Mouse (Mus musculus): ENCODE measurements around the gene Ctc1. TPM values are rescaled to one million over a fixed set of nuclear protein-coding genes. Genes with fewer than 3 reads are reported as not detected.
"Not testable (repeated sequence)": the region's sequence is repeated elsewhere in the genome, so short reads cannot be mapped to it uniquely, and the experiment has no call there.

Gene Ctc1
- total RNA-seq, 2 experiments from 2014 or later = 35.5 to 36.0 TPM

DNA sequence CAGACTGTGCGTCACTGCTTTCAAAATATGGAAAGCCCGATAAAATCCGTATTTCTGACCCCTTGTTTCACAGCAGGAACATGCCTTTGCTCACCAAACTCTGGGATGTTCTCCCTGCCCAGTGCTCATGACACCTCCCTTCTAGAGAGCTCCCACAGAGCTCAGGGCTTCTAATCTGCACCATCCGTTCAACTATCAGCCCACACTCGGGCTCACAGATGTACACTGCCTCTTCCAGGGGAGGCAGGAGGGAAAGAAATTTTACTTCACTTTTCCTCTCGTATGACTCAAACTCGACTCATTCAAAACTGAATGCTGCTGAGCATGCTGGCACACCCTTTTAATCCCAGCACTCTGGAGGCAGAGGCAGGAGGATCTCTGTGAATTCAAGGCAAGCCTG, 10.5 kb upstream of the Ctc1 start:
- DNase-seq (ENCODE audit: extremely low spot score in 1 of 2, low spot score in 1 of 2) = no peak

GRCm38 (mm10) chr11:69006575-69006974, 9.1 kb upstream of the Ctc1 start:
- DNase-seq (ENCODE audit: extremely low spot score in 1 of 2, low spot score in 1 of 2) = not testable (repeated sequence)

GRCm38 (mm10) chr11:69008182-69009121, 7.3 kb upstream of the Ctc1 start, which contains the start of gene Pfas:
Pfas (minus strand) TSS chr11:69008460.
- DNase-seq (ENCODE audit: extremely low spot score in 1 of 2, low spot score in 1 of 2) = peak; percentile 84 to 87

DNA sequence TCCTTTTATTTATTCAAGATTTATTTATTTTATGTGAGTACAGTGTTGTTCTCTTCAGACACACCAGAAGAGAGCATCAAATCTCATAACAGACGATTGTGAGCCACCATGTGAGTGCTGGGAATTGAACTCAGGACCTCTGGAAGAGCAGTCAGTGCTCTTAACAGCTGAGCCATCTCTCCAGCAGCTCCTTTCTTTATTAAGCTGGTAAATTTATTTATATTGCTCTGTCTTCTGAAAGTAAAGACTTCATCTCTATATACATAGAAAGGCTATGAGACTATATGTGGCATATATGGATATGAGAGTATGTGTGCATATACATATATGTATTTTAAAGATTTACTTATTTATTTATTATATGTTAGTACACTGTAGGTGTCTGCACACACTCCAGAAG, 6.2 kb upstream of the Ctc1 start:
- no peak for DNase-seq (ENCODE audit: extremely low spot score in 1 of 2, low spot score in 1 of 2)

DNA sequence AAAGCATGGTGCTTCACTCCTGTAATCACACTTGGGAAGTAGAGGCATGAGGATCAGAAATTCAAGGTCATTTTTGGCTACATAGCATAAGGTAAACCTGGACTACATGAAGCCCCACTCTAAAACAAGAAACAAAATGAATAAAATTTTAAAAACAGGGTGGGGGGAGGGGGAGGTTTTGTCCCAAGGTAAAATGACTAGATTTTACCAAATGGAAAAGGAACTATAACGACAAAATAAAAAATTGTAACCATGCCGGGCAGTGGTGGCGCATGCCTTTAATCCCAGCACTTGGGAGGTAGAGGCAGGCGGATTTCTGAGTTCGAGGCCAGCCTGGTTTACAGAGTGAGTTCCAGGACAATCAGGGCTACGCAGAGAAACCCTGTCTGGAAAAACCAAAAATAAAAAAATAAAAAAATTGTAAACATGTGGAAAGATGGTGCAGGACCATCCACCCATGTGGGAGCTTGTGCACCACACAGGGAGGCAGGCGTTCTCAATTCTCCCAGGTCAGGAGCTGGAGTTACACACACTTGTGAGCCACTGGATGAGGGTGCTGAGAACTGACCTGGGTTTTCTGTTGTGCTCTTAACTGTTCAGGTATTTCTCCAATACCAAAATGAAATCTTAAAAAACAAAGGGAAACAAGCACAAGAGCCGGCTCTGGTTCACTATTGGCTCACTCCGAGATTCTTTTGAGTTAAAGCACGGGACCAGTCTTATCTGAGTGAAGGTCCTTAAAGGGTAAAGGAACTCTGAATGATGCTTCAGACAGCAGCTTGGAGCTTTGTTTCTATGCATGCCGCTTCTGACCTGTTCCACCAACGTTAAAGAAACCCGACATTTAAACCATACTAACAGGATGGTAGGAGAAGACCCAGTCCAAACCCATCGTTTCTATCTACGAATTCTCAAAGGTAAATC, 5.0 kb upstream of the Ctc1 start:
- DNase-seq (ENCODE audit: extremely low spot score in 1 of 2, low spot score in 1 of 2) = no peak

- not testable (repeated sequence) for DNase-seq (ENCODE audit: extremely low spot score in 1 of 2, low spot score in 1 of 2)
Measured at GRCm38 (mm10) chr11:69011445-69011844, 4.3 kb upstream of the Ctc1 start.

DNA sequence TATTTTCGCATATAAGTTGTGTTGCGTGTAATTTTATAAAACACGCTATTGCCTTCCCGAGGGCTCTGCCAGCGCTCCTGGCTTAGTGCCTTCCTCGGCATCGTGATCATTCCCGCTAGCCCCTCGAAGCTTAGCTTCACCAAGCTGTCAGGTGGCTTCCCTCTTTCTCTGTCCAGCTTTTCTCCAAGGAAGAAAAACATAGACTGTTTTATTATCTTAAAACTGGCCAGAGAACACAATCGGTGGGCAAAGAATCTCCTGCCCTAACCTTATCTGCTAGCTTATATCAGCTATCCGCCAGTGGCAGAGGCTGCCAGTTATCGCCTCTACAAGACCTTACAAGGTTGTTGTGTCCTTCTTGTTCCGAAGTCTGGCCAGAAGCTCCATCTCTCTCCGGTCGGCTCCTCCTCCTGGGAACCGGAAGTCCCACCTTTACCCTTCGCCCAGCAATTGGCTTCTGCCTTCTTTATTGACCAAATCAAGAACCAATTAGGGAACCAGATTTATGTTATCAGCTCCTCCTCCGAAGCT, 3.6 kb upstream of the Ctc1 start:
- peak; percentile 64 to 72 for DNase-seq (ENCODE audit: extremely low spot score in 1 of 2, low spot score in 1 of 2)

- DNase-seq (ENCODE audit: extremely low spot score in 1 of 2, low spot score in 1 of 2) = no peak
Measured at GRCm38 (mm10) chr11:69016755-69017154, 1.0 kb downstream of the Ctc1 start.

DNA sequence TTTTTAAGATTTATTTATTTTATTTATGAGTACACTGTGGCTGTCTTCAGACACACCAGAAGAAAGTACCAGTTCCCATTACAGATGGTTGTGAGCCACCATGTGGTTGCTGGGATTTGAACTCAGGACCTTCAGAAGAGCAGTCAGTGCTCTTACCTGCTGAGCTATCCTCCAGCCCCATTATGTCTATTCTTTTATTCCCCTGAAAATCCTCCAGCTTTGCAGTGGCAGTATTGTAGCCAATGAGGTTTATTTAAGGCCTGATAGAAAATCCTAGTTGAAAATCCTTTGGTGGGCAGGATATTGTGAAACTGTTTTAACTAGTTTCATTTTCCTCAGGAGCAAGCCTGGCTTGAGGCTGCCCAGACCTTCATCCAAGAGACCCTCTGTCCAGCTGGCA, 5.0 kb downstream of the Ctc1 start:
- no peak for DNase-seq (ENCODE audit: extremely low spot score in 1 of 2, low spot score in 1 of 2)

- DNase-seq (ENCODE audit: extremely low spot score in 1 of 2, low spot score in 1 of 2) = no peak
Measured at GRCm38 (mm10) chr11:69026562-69026961, 10.9 kb downstream of the Ctc1 start.

DNA sequence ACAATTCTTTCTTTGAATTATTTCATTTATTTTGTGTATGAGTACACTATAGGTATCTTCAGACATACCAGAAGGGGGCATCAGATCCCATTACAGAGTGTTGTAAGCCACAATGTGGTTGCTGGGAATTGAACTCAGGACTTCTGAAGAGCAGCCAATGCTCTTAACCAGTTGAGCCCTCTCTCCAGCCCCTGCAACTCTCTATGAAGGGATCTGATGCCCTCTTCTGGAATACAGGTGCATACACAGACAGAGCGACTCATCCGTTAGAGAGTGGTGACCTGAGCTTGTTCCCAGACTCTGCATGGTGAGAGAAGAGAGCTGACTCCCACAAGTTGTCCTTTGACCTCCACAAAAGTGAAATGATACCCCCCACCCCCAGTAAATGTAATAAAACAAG, 13.1 kb downstream of the Ctc1 start:
- no peak for DNase-seq (ENCODE audit: extremely low spot score in 1 of 2, low spot score in 1 of 2)

- no peak for DNase-seq (ENCODE audit: extremely low spot score in 1 of 2, low spot score in 1 of 2)
Measured at GRCm38 (mm10) chr11:69033552-69033951, 17.8 kb downstream of the Ctc1 start.

GRCm38 (mm10) chr11:69034585-69034984, 18.9 kb downstream of the Ctc1 start:
- DNase-seq (ENCODE audit: extremely low spot score in 1 of 2, low spot score in 1 of 2) = no peak

DNA sequence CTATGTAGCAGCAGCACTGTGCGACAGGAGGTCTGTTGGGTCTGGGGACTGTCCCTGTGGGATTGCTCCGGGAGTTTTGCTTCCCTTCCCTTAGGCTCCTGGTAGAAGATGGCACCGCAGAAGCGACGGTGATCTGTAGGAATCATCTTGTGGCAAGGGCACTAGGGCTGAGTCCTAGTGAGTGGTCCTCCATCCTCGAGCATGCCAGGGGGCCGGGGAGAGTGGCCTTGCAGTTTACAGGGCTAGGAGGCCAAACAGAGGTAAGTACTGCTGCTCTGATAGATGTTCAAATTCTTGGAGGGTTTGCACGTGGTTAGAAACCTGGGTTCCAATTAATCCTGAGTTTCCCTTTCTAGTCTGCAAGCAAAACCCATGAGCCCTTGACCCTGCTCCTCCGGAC, 19.7 kb downstream of the Ctc1 start:
- no peak for DNase-seq (ENCODE audit: extremely low spot score in 1 of 2, low spot score in 1 of 2)

- DNase-seq (ENCODE audit: extremely low spot score in 1 of 2, low spot score in 1 of 2) = peak; percentile 72 to 80
Measured at GRCm38 (mm10) chr11:69035849-69036248, 20.1 kb downstream of the Ctc1 start.

GRCm38 (mm10) chr11:69036486-69037230, 20.9 kb downstream of the Ctc1 start:
- peak; percentile 92 to 96 for DNase-seq (ENCODE audit: extremely low spot score in 1 of 2, low spot score in 1 of 2)

GRCm38 (mm10) chr11:69037231-69038061, 21.7 kb downstream of the Ctc1 start:
- DNase-seq (ENCODE audit: extremely low spot score in 1 of 2, low spot score in 1 of 2) = peak; percentile 77 to 94

- DNase-seq (ENCODE audit: extremely low spot score in 1 of 2, low spot score in 1 of 2) = no peak
Measured at GRCm38 (mm10) chr11:69038173-69038572, 22.5 kb downstream of the Ctc1 start.

Measured in layer of hippocampus, postnatal 25 days (tissue).